Mouse (Mus musculus) layer of hippocampus, postnatal 10 days (tissue): Measurements from ENCODE around the gene Copb1. TPM values are rescaled to one million over a fixed set of nuclear protein-coding genes. Genes with fewer than 3 reads are reported as not detected.

ENCODE experiments used
- DNase-seq, 2 experiments: peaks; one replicate each; pipeline ENCODE4 v3.0.0; 2021; ENCODE audit warnings: low spot score in 2 of 2
- total RNA-seq, 2 experiments: library from RNA; stranded (reverse); gene quantifications; 2 replicates each; pipeline ENCODE4 v1.2.3; 2021

Gene Copb1
- total RNA-seq, 2 experiments from 2014 or later: 69.2 to 70.5 TPM

- no peak for DNase-seq
These were observed 83.0 kb downstream of the Copb1 start for GRCm38 (mm10) chr7:114171354-114172097.

GRCm38 (mm10) chr7:114169996-114170395, 84.5 kb downstream of the Copb1 start:
- no peak for DNase-seq

GRCm38 (mm10) chr7:114169381-114169780, 85.1 kb downstream of the Copb1 start:
- no peak for DNase-seq

Other genes with a start within 250 kb of the Copb1 start
- 10 to 100 TPM; 65.5 to 70.8 TPM for gene Rras2, start 136.9 kb downstream of the Copb1 start, total RNA-seq
- gene Psma1, start 21.4 kb upstream of the Copb1 start, total RNA-seq: 100 to 1,000 TPM; 142 to 143 TPM
- 10 to 100 TPM; 10.5 to 13.0 TPM for gene Pde3b, start 160.6 kb upstream of the Copb1 start, total RNA-seq